Mouse (Mus musculus): ENCODE measurements at regions not wholly inside any gene's neighbourhood (a gene's known extent, or its start where the extent isn't known, plus 50 kb on each side); places are given as distances from the start of the nearest gene placed in this dataset.

DNA sequence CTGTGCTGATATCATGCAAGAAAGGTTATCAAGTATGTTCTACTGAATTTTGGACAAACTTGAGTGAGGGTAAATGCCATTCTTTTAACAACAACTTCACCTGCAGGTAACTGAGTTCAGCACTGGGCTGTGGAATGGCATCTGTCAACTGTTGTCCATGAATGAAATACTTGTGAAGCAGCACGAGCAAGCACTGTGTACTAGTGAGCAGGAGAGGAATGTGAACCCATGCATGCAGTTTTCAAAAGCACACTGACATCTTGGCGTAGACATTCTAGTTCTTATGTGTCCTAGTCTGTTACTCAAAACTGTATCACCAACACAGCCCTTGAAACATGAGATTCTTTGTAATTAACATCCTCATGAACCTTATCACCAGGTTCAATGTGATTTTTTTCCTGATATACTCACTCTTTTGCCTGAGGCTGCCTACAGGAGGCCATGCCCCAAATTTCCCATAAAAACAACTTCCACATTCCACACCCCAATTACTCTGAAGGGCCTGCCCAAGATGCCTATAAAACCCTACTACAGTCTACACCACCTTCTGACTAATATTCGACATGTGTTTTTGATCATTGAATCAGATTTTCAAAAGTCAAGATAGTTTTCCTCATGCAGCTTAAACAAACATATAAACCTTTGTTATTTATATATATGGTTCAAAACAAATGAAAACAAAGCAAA lies 892.8 kb upstream of the 2610301B20Rik start:
- TF ChIP-seq CTCF (conservative IDR thresholded peaks at IDR 0.05 in 1 of 2, IDR thresholded peaks at IDR 0.05 in 1 of 2; ENCODE audit: low read depth in 2 of 2, low read length in 2 of 2) (no peak), TBP (conservative IDR thresholded peaks at IDR 0.05; ENCODE audit: low read depth, low read length) (no peak), ZC3H11A (IDR thresholded peaks at IDR 0.05; ENCODE audit: low read depth, low read length) (no peak), ZKSCAN1 (IDR thresholded peaks at IDR 0.05; ENCODE audit: borderline replicate concordance, low read depth, low read length) (no peak)
